Mouse (Mus musculus): ENCODE measurements around the gene Tmem54.

The Tmem54 gene

DNA sequence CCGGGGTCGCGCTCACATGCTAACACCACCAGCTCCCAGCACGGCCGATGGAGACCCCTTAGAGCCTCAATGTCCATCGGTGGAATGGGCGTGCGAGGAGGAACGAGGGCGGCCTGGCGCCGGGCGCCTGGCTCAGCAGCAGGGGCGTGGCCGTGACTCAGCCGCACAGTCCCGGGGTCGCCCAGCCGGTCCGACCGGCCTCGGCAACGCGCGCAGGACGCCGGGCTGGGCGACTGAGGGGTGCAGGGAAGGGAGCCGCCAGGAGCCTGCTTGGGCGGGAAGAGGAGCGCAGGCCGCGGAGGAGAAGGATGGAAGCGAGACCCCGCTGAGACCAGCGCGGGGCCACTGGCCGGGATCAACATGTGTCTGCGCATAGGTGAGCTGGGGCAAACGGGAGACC lies at the start of gene Tmem54:
Gene Tmem54, plus strand, starts transcription at position 193 of the 400 bp plus-strand sequence.
- DNase-seq (ENCODE audit: low spot score) = no peak

DNA sequence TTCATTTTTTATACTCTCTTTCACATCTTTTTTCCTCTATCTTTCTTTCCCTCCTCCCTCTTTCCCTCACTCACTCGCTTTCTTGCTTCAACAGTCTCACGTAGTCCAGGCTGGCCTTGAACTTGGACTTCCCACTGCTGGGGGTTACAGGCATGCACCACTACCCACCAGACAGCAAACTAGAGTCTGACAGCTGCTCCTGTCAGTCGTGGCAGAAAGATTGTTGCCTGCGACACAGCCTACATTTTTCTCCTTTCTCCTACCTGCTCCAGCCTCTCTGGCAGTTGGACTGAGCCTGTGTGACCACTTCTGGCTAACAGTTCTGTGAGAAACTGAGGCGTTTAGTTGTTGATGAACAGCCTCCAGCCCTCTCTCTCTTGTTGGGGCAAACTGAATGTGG lies 49.8 kb upstream of the Tmem54 start:
- DNase-seq (ENCODE audit: low spot score) = no peak

DNA sequence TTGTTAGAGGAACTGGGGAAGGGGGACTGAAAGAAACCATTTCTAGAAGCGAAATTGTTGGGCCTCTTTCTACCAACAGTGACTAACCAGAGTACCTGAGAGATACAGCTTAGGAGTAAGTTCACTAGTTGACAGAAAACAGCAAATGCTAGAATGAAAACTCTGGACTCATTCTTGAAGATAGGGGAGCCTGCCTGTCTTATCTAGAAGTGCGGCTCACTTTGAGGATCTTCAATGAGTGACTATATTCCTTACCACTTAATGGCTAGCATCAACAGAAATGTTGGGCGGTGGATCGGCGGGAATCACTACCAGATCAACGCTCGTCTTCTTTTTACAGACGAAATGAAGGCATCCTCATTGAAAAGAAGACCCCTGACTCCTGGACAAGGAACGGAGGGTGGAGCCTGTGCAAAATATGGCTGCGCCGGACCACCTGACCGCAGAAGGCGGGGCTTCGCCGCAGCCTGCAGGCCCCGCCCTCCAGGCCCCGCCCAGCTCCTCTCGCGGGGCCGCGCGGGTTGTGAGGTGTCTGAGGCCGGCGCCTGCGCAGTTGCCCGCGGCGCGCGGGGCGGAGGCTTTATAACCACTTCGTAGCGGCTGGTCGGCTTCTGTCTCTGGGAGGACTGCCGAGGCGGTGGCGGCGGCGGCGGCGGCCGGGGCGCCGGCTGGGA lies 47.7 kb upstream of the Tmem54 start:
- peak; percentile 96 for DNase-seq (ENCODE audit: low spot score)

DNA sequence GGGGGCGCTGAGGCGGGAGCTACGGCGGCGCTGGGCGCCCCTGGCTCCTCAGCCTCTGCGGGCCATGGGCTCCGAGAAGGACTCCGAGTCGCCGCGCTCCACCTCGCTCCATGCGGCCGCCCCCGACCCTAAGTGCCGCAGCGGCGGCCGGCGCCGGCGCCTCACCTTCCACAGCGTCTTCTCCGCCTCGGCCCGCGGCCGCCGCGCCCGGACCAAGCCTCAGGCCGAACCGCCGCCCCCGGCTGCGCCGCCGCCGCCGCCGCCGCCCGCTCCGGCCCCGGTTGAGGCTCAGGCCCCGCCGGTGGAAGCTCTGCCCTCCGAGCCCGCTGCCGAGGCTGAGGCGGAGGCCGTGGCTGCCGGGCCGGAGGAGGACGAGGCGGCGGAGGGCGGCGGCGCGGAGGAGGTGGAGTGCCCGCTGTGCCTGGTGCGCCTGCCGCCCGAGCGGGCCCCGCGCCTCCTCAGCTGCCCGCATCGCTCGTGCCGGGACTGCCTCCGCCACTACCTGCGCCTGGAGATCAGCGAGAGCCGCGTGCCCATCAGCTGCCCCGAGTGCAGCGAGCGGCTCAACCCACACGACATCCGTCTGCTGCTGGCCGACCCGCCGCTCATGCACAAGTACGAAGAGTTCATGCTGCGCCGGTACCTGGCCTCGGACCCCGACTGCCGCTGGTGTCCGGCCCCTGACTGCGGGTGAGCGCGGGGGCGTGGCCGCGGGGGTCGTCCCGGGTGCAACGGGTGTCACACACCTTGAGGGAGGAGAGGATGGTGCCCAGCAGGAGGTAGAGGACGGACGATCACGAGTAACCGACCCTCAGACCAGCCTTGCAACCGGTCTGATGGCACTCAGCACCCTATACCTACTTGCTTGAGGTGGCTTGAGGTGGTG lies 46.9 kb upstream of the Tmem54 start, which contains the start of gene Rnf19b:
Gene Rnf19b, plus strand, starts transcription at position 65 of the 886 bp plus-strand sequence.
- DNase-seq (ENCODE audit: low spot score) = no peak

DNA sequence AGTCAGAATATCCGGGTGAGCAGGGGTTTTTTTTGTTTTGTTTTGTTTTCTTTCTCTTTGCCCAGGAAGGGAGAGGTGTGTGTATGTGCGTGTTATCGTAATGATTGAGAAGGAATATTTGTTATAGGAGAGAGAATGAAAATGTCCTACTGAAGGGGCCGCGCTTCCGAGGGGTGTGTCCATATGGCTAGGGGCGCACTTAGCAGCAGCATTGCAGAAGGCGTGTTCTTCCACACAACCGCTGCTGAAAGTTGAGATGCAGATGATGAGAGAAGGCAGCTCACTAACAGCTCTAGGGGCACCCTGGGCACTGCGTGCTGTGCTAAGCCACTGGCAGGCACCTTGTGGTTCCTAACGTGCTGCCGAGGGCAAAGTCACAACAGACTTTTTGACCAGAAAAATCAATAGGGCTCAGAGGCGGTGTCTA lies 46.2 kb upstream of the Tmem54 start:
- DNase-seq (ENCODE audit: low spot score) = no peak

DNA sequence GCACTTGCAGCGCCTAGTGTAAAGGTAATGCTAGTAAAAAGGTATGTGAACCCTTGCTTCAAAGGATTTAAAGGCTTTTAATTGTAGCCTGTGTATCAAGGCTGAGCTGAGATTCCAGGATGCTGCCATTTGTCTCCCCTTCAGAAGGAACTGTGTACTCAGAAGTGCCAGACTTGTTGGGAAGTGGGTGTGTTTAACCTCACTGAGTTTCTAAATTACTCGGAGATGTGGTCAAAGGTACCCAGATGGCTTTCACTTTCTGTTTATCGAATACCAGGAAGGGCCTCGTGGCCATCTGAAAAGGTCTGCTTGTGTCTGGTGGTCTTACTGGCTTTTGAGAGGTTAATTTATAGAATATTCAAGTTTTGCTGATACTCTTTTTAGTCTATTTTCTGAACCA lies 45.4 kb upstream of the Tmem54 start:
- DNase-seq (ENCODE audit: low spot score) = no peak

DNA sequence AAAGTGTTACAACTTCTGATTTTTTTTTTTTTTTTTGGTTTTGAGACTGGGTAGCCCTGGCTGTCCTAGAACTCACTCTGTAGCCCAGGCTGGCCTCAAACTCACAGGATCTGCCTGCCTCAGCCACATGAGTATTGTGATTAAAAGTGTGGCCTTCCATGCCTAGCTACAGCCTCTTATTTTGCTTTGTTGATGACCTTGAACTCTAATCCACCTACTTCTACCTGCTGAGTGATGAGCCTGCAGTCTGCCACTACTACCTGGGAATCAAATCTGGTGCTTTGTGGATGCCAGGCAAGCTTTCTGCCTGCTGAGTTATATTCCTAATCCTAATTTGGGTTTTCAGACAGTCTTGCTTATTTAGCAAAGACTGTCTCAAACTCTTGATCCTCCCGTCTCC lies 43.9 kb upstream of the Tmem54 start:
- no peak for DNase-seq (ENCODE audit: low spot score)

DNA sequence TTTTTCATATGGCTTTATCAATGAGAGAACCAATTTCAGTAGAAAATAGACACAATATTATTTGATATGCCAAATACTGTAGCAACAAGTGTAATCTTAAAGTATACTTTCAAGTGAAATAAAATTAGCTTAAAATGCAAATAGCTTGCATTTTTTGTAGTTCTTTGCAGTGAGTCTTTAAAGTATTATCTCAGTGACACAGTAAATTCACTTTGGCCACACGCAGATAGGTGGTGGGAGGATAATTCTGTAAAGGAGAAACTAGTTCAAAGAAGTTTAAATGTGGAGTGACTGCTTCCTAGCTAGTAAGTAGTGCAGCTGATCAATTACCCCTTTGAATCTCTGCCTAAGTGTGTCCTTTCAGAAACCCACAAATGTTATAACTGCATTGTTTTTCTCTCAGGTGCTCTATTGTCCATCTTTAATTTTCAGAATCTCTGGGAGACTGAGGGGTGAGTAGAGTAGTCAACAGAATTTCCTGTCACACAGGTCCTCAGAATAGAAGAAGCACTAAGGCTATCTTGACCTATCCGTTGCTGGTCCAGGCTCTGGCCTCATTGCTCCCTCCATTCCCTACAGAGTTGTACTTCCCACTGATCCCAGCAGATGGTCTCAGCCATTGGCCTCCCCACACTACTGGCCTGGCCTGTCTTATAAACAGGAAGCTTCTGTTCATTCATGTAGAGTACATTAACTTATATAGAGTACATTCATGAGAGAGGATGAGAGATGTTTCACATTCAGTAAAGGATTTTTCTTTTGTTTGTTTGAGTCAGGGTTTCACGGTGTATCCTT lies 42.9 kb upstream of the Tmem54 start:
- DNase-seq (ENCODE audit: low spot score) = no peak

DNA sequence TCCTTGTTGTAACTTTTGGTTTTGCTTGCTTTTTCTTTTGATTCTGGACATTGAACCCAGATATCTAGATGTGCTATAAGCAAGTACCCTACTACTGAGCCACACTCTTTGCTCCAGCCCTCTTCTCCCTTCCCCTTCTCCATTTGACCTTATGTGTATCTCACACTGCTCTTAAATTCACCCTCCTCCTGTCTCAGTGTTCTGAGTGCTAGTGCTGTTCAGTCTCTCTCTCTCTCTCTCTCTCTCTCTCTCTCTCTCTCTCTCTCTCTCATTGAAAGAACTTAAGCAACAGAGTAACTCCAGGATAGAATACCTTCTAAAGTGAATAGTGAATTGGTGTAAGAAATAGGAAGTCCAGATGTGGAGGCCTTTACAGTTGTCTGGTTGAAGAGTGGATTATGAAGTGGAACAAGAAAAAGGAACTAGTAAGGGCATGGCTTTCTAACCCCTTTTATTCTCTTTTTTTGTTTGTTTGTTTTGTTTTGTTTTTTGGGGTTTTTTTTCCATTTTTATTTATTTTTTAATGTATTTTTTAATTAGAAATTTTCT lies 39.6 kb upstream of the Tmem54 start:
- DNase-seq (ENCODE audit: low spot score) = no peak

DNA sequence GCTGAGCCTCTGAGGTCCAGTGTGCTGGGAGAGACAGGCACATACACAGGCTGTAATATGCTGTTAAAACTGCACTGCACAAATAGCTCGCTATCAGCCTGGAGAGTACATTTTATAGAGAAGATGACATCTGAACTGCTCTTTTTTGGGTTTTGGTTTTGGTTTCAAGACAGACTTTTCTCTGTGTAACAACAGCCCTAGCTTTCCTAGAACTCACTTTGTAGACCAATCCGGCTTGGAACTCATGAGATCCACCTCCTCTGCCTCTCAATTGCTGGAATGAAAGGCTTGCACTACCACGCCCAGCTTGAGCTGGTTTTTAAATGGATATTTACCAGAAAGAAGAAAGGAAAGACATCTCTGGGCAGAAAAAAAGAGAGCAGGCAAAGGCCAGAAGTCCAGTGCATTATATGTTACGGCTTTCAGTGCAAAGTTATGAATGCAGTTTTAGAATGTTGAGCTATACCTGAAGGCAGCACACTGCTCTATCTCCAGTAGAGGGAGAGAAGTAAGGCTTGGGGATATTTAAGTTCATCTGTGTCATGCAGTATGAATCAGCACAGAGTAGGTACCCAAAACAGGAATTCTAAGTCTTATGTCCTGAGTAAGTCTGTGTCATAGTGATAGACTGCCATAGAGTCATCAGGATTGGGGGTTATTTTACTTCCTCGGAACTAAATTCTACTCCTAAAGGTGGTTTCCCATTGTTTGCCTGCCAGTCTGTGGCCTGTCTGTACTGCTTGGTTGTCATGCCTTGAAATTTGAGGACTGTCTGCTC lies 37.5 kb upstream of the Tmem54 start:
- DNase-seq (ENCODE audit: low spot score) = no peak

DNA sequence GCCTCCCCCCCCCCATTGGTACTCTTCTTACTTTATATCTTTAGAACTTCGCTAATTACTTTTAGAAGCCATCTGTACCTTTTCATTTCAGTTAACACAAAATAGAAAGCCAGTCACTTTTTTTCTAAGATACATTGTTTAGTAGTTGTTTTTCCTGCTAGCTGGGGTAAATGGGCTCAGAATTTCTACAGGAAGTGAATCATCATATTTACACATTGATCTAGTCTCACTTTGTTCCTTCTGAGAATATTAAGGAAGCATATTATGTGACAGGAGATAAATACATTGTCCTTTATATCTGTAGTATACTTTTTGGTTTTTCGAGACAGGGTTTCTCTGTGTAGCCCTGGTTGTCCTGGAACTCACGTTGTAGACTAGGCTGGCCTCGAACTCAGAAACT lies 36.5 kb upstream of the Tmem54 start:
- DNase-seq (ENCODE audit: low spot score) = no peak

DNA sequence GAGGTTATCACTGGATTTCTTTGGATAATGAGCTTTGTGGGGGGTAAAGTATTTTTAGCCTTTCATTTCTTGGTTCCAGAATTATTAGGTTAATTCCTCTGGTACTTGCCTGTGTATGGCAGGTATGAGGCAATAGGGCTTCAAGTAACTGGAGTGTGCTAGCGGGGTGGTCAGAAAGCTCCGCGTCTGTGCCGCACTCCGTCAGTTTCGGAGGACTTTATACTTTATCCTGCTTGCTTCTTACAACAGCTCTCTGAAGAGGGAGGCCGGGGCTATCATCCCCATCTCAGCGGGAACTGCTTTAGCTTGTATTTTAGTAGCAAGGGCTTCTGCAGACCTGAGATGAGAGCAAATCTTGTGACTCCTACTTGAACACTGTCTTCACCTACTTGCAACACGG lies 26.2 kb upstream of the Tmem54 start:
- DNase-seq (ENCODE audit: low spot score) = no peak

DNA sequence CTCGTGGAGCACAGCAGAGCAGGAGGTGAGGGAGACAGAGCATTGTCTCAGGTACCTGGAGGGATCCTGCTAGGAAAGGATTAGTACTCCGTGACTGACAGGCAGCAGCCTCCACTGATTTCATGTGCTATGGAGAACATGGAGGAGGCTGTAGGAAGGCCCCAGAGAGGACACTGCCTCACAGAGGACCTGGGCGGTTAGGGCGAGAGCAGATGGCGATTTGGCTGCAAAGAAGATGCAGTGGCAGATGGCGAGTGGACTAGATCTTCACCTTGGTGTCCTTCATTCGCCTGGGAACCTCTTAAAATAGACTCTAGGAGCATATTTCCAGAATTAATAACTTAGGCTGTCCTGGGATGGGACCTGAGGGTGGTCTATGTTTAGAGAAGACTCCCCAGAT lies 24.3 kb upstream of the Tmem54 start:
- no peak for DNase-seq (ENCODE audit: low spot score)

DNA sequence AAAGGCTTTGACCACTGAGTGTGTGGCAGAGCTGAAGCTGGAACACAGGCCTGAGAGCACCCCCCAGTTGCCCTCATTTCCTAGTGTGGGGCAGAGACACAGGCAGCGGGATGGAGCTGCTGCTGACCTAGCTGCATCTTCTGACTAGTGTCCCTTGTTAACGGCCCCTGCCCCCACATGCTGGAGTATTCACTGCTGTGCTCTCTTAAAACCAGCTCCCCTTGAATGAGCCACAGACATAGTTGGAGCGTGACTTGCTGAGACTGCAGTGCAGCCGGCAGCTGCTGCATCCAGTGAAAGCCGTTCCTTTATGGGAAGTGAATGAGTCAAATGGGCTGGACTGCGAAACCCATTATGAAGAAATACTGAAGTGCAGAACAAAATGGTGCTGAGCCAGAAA lies 23.8 kb upstream of the Tmem54 start:
- DNase-seq (ENCODE audit: low spot score) = no peak

DNA sequence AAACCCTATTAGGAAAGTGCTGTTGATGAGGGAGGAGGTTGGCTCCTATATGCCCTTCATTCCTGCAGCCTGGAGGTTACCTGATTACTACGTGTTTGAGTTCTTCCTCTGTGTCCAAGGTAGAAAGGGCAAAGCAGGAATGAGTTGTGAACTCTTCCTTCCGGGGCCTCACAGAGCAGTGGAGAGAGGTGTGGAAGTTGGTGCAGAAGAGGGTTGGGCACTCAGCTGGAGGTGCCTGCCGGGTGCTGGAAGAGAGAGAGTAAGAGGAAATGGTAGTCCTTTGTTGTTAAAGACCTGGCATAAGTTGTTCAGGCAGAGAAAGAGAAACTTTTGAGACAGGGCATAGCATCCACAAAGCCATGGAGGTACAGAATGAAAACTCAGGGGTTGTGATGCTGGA lies 23.4 kb upstream of the Tmem54 start:
- no peak for DNase-seq (ENCODE audit: low spot score)

DNA sequence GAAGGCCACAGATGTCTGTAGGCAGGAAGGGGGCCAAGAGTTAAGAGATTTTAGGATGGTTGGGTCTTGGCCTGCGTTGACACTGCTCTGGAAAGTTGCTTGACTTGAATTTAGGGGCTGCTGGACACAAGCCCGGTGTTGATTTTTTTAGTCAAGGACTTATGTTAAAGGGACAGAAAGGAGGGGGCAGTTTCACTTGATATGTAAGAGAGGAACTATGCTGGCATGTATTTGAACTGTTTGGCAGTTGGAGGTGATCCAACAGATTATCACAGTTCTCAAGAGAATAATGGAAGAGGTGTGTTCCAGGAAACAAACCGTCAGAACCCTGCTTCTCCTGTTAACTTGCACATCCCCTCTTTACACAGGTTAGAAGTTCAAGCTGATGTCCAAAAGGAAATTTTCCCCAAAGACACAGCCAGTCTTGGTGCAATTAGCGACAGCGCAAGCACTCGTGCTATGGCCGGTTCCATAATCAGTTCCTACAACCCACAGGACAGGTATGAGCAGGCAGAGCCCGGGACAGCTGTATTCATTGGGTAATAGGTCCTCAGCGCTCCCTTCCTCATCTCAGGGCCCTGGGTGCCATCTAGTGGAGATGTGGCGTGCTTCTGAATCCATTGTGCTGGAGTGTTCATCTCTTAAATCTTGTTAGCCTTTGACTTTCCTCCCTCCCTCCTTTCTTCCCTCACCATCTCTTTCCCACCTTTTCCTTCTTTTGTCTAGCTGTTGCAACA lies 22.8 kb upstream of the Tmem54 start:
- peak; percentile 38 for DNase-seq (ENCODE audit: low spot score)

DNA sequence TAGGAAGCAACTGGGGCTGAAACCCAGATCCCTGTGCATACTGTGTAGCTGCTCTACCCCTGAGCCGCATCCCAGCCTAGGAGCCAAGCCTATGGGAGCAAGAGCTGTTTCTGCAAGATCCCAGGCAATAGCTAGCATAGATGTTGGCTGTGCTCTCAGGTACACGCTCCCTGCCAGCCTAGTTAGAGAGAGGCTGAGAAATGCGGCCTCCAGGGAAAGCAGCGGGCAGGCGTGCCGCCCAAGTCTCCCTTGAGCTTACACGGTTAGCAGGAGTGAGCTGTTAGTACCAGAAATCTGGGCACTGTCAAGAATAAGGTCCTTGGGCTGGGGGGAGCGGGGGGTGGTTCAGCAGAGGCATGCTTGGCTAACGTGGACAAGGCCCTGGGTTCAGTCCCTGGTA lies 20.5 kb upstream of the Tmem54 start:
- no peak for DNase-seq (ENCODE audit: low spot score)

DNA sequence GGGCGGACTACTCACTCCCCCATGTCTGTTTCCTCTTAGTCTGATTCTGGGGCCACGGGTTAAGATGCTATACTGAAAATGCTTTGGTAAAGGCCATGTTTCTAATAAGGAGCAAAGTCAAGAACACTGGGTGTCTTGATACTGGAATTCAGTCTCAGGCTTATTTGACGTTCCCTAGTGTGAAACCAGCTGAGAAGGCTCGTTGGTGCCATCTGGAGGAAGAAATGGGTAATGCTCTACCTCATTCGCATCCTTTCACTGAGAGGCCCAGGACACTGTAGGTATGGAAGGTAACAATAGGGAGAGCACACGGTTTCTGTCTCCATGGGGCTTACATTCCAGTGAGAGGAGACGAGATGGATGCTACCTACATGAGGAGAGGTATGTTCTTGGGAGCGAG lies 19.3 kb upstream of the Tmem54 start:
- DNase-seq (ENCODE audit: low spot score) = peak; percentile 59

DNA sequence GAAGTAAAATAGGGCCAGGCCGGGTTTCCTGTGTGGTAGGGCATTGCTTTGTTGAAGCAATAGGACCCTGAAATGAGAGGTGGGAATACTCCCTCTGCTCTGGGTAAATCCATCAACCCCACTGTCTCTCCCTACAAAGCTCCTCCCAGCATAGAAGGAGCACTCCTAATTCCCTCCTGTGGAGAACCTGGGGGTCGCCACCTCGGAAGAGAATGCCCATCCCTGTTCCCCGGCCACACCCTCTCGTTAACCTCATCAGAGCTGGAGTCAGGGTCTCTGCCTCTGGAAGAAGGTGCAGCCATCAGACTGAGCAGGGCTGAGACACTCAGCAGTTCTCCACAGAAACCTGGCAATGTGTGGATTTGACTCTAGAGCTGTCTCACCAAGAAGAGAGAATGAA lies 17.5 kb upstream of the Tmem54 start:
- DNase-seq (ENCODE audit: low spot score) = no peak

DNA sequence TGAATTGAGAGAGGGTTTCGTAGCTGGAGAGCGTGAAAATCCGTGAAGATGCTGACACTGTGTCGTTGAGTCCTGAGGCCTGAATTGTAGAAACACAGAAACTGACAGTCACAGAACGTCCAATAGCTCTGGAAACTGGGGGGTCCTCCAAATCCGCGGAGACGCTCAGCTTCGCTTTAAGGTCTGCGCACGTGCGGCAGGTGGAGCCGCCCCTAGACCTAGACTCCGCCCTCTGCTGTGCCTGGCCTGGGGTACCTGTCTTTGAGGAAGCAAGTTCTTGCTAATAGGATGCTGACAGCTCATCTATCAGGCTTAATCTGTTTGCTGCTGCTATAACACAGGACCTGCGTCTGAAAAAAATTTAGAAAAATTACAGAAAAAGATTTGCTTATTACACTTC lies 10.1 kb upstream of the Tmem54 start:
- DNase-seq (ENCODE audit: low spot score) = no peak

DNA sequence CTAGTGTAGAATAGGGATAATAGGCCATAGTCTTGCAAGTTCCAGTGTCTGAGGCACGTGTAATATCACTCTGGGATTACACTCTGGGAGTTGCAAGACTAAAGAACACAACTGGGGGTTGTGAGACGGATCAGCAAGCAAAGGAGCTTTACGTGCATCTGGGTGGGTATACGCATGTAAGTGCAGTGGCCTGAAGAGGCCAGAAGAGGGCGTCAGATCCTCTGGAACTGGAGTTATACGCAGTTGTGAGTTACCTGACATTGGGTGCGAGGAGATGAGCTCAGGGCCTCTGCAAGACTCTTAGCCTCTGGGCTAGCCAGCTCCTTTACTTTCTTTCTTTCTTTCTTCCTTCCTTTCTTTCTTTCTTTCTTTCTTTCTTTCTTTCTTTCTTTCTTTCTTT lies 8.3 kb upstream of the Tmem54 start:
- no peak for DNase-seq (ENCODE audit: low spot score)

Data from left cerebral cortex, adult 11 months (tissue).